Mouse (Mus musculus): ENCODE measurements around the gene Ptbp2. TPM values are rescaled to one million over a fixed set of nuclear protein-coding genes. Genes with fewer than 3 reads are reported as not detected.

Ptbp2 gene
- 20.5 TPM for polyA plus RNA-seq (2017; shearing (Covaris generic))

DNA sequence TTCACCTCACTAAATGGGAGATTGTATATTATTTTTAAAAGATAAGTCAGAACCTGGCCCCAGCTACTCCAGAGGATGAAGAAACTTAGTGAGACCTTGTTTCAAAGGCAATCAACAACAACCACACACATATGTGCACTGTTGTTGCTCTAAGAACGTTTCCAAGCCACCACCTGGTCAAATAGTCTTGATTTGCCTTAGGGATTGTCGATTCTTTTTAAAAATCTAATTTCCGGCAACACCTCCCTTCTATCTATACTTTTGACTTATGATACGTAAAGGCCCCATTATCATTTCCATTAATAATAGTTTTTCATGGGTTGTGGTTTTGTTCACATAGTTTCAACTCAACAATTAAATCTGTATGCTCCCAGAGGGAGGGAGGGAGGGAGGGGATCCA is at the start of gene Ptbp2:
TSS of gene Ptbp2 (minus strand) at position 101 of the 400 bp plus-strand sequence.

